Mouse (Mus musculus): ENCODE measurements around the gene Fgfr2. TPM values are rescaled to one million over a fixed set of nuclear protein-coding genes. Genes with fewer than 3 reads are reported as not detected.

Gene Fgfr2
- polyA plus RNA-seq, 1 experiment from 2014 or later: 24.9 TPM

GRCm38 (mm10) chr7:132570071-132570470 is 553.1 kb downstream of the Fgfr2 start:
- H3K4me1 ChIP-seq (ENCODE audit: control insufficient read depth, insufficient read depth, low read length): peaks cover 15% of the 10 kb centered on the region
- H3K27ac ChIP-seq (ENCODE audit: low read depth, low read length): no peak overlapping the region
- WGBS (ENCODE audit: insufficient replicate concordance): 58% methylated on average over 5 of the region's 5 CpGs
- H3K4me3 ChIP-seq (ENCODE audit: low read depth, low read length): no peak overlapping the region
- no peak overlapping the region for H3K9ac ChIP-seq (ENCODE audit: low read depth, low read length)
- H3K36me3 ChIP-seq (ENCODE audit: control insufficient read depth, insufficient read depth, low read length): peaks cover 3% of the 10 kb centered on the region; the same call in 1 of the 2 replicates
- H3K4me2 ChIP-seq: no peak overlapping the region
- no peaks in the 10 kb centered on the region for H3K9me3 ChIP-seq (replicated peaks; ENCODE audit: control insufficient read depth, low read length)
- no peak; the same call in 1 of the 2 replicates for ATAC-seq (replicated peaks; ENCODE audit: insufficient number of reproducible peaks, low FRiP score, low TSS enrichment)
- H3K27me3 ChIP-seq (ENCODE audit: control insufficient read depth, insufficient read depth, low read length): no peaks in the 10 kb centered on the region

GRCm38 (mm10) chr7:132568817-132569216 is 554.3 kb downstream of the Fgfr2 start:
- no peak overlapping the region for H3K27ac ChIP-seq (ENCODE audit: low read depth, low read length)
- no peak overlapping the region for H3K4me2 ChIP-seq
- H3K9me3 ChIP-seq (replicated peaks; ENCODE audit: control insufficient read depth, low read length): no peaks in the 10 kb centered on the region
- H3K4me3 ChIP-seq (ENCODE audit: low read depth, low read length): no peak overlapping the region
- ATAC-seq (replicated peaks; ENCODE audit: insufficient number of reproducible peaks, low FRiP score, low TSS enrichment): no peak
- no peak overlapping the region for H3K9ac ChIP-seq (ENCODE audit: low read depth, low read length)
- H3K36me3 ChIP-seq (ENCODE audit: control insufficient read depth, insufficient read depth, low read length): peaks cover 8% of the 10 kb centered on the region
- 96% methylated on average over 6 of the region's 6 CpGs for WGBS (ENCODE audit: insufficient replicate concordance)
- peaks cover 15% of the 10 kb centered on the region for H3K4me1 ChIP-seq (ENCODE audit: control insufficient read depth, insufficient read depth, low read length)
- H3K27me3 ChIP-seq (ENCODE audit: control insufficient read depth, insufficient read depth, low read length): no peaks in the 10 kb centered on the region

GRCm38 (mm10) chr7:132565831-132566230 is 557.3 kb downstream of the Fgfr2 start:
- Histone ChIP-seq H3K9me3 (replicated peaks; ENCODE audit: control insufficient read depth, low read length) (no peaks in the 10 kb centered on the region), H3K27ac (ENCODE audit: low read depth, low read length) (no peak overlapping the region), H3K27me3 (ENCODE audit: control insufficient read depth, insufficient read depth, low read length) (no peaks in the 10 kb centered on the region), H3K36me3 (ENCODE audit: control insufficient read depth, insufficient read depth, low read length) (peaks cover 20% of the 10 kb centered on the region), H3K9ac (ENCODE audit: low read depth, low read length) (no peak overlapping the region), H3K4me1 (ENCODE audit: control insufficient read depth, insufficient read depth, low read length) (peaks cover 12% of the 10 kb centered on the region), H3K4me2 (no peak overlapping the region), H3K4me3 (ENCODE audit: low read depth, low read length) (no peak overlapping the region)
- 31% methylated on average over 1 of the region's 1 CpGs for WGBS (ENCODE audit: insufficient replicate concordance)
- ATAC-seq (replicated peaks; ENCODE audit: insufficient number of reproducible peaks, low FRiP score, low TSS enrichment): 0 out of 2 replicates have a peak, but pooled peaks have one; percentile 46

GRCm38 (mm10) chr7:132559138-132559766 is 563.9 kb downstream of the Fgfr2 start:
- no peak overlapping the region for H3K27ac ChIP-seq (ENCODE audit: low read depth, low read length)
- H3K9ac ChIP-seq (ENCODE audit: low read depth, low read length): no peak overlapping the region
- ATAC-seq (replicated peaks; ENCODE audit: insufficient number of reproducible peaks, low FRiP score, low TSS enrichment): no peak
- H3K9me3 ChIP-seq (replicated peaks; ENCODE audit: control insufficient read depth, low read length): no peaks in the 10 kb centered on the region
- no peak overlapping the region for H3K4me2 ChIP-seq
- no peaks in the 10 kb centered on the region for H3K27me3 ChIP-seq (ENCODE audit: control insufficient read depth, insufficient read depth, low read length)
- H3K4me1 ChIP-seq (ENCODE audit: control insufficient read depth, insufficient read depth, low read length): no peaks in the 10 kb centered on the region
- no peak overlapping the region for H3K4me3 ChIP-seq (ENCODE audit: low read depth, low read length)
- peaks cover 33% of the 10 kb centered on the region for H3K36me3 ChIP-seq (ENCODE audit: control insufficient read depth, insufficient read depth, low read length)
- 40% methylated on average over 3 of the region's 3 CpGs for WGBS (ENCODE audit: insufficient replicate concordance)

GRCm38 (mm10) chr7:132558141-132558736 is 564.9 kb downstream of the Fgfr2 start:
- peaks cover 28% of the 10 kb centered on the region for H3K36me3 ChIP-seq (ENCODE audit: control insufficient read depth, insufficient read depth, low read length)
- H3K4me3 ChIP-seq (ENCODE audit: low read depth, low read length): no peak overlapping the region
- WGBS (ENCODE audit: insufficient replicate concordance): 74% methylated on average over 7 of the region's 7 CpGs
- H3K4me2 ChIP-seq: no peak overlapping the region
- H3K4me1 ChIP-seq (ENCODE audit: control insufficient read depth, insufficient read depth, low read length): no peaks in the 10 kb centered on the region
- H3K9me3 ChIP-seq (replicated peaks; ENCODE audit: control insufficient read depth, low read length): no peaks in the 10 kb centered on the region
- no peak for ATAC-seq (replicated peaks; ENCODE audit: insufficient number of reproducible peaks, low FRiP score, low TSS enrichment)
- H3K9ac ChIP-seq (ENCODE audit: low read depth, low read length): no peak overlapping the region
- no peak overlapping the region for H3K27ac ChIP-seq (ENCODE audit: low read depth, low read length)
- H3K27me3 ChIP-seq (ENCODE audit: control insufficient read depth, insufficient read depth, low read length): no peaks in the 10 kb centered on the region

GRCm38 (mm10) chr7:132556575-132556974 is 566.6 kb downstream of the Fgfr2 start:
- Histone ChIP-seq H3K4me3 (ENCODE audit: low read depth, low read length) (no peak overlapping the region), H3K27me3 (ENCODE audit: control insufficient read depth, insufficient read depth, low read length) (no peaks in the 10 kb centered on the region), H3K27ac (ENCODE audit: low read depth, low read length) (no peak overlapping the region), H3K4me1 (ENCODE audit: control insufficient read depth, insufficient read depth, low read length) (no peaks in the 10 kb centered on the region), H3K4me2 (no peak overlapping the region), H3K9ac (ENCODE audit: low read depth, low read length) (no peak overlapping the region), H3K9me3 (replicated peaks; ENCODE audit: control insufficient read depth, low read length) (no peaks in the 10 kb centered on the region), H3K36me3 (ENCODE audit: control insufficient read depth, insufficient read depth, low read length) (peaks cover 21% of the 10 kb centered on the region)
- no peak for ATAC-seq (replicated peaks; ENCODE audit: insufficient number of reproducible peaks, low FRiP score, low TSS enrichment)
- WGBS (ENCODE audit: insufficient replicate concordance): 74% methylated on average over 5 of the region's 5 CpGs

GRCm38 (mm10) chr7:132555911-132556310 is 567.2 kb downstream of the Fgfr2 start:
- Histone ChIP-seq H3K36me3 (ENCODE audit: control insufficient read depth, insufficient read depth, low read length) (peaks cover 18% of the 10 kb centered on the region), H3K4me3 (ENCODE audit: low read depth, low read length) (no peak overlapping the region), H3K4me2 (no peak overlapping the region), H3K4me1 (ENCODE audit: control insufficient read depth, insufficient read depth, low read length) (no peaks in the 10 kb centered on the region), H3K27me3 (ENCODE audit: control insufficient read depth, insufficient read depth, low read length) (no peaks in the 10 kb centered on the region), H3K9me3 (replicated peaks; ENCODE audit: control insufficient read depth, low read length) (no peaks in the 10 kb centered on the region), H3K9ac (ENCODE audit: low read depth, low read length) (no peak overlapping the region), H3K27ac (ENCODE audit: low read depth, low read length) (no peak overlapping the region)
- no peak for ATAC-seq (replicated peaks; ENCODE audit: insufficient number of reproducible peaks, low FRiP score, low TSS enrichment)
- 38% methylated on average over 4 of the region's 4 CpGs for WGBS (ENCODE audit: insufficient replicate concordance)

GRCm38 (mm10) chr7:132554091-132554490 is 569.1 kb downstream of the Fgfr2 start:
- H3K9me3 ChIP-seq (replicated peaks; ENCODE audit: control insufficient read depth, low read length): no peaks in the 10 kb centered on the region
- H3K4me2 ChIP-seq: no peak overlapping the region
- H3K36me3 ChIP-seq (ENCODE audit: control insufficient read depth, insufficient read depth, low read length): peaks cover 17% of the 10 kb centered on the region
- H3K4me1 ChIP-seq (ENCODE audit: control insufficient read depth, insufficient read depth, low read length): no peaks in the 10 kb centered on the region
- H3K4me3 ChIP-seq (ENCODE audit: low read depth, low read length): no peak overlapping the region
- H3K9ac ChIP-seq (ENCODE audit: low read depth, low read length): no peak overlapping the region
- H3K27me3 ChIP-seq (ENCODE audit: control insufficient read depth, insufficient read depth, low read length): no peaks in the 10 kb centered on the region
- 63% methylated on average over 2 of the region's 2 CpGs for WGBS (ENCODE audit: insufficient replicate concordance)
- no peak for ATAC-seq (replicated peaks; ENCODE audit: insufficient number of reproducible peaks, low FRiP score, low TSS enrichment)
- H3K27ac ChIP-seq (ENCODE audit: low read depth, low read length): no peak overlapping the region

All from heart, embryonic 11.5 days (tissue).